Mouse (Mus musculus) hindbrain, embryonic 11.5 days (tissue): ENCODE data around the gene Zfyve1. TPM values are rescaled to one million over a fixed set of nuclear protein-coding genes. Genes with fewer than 3 reads are reported as not detected.

ENCODE experiments used
- ATAC-seq: fragments of 200-750 bp; cut with Nextera tagmentation; 2 replicates; pipeline ENCODE4 v1.8.0; 2017; ENCODE audit warnings: mild to moderate bottlenecking, moderate TSS enrichment, moderate library complexity; ENCODE audit not compliant: low FRiP score
- DNase-seq: peaks from one replicate; pipeline ENCODE4 v3.0.0-alpha.2; 2015; ENCODE audit warnings: low spot score
- H3K27ac ChIP-seq: fragments of 300-500 bp; sonication (generic); 2 replicates; pipeline ENCODE4 v1.5.1; 2014; ENCODE audit warnings: mild to moderate bottlenecking, low read depth, low read length
- H3K27me3 ChIP-seq: fragments of 300-500 bp; sonication (generic); 2 replicates; pipeline ENCODE4 v1.6.1; 2014; ENCODE audit warnings: mild to moderate bottlenecking, low read length, moderate library complexity, mixed read lengths; ENCODE audit not compliant: control insufficient read depth, insufficient read depth
- H3K36me3 ChIP-seq: fragments of 300-500 bp; sonication (generic); 2 replicates; pipeline ENCODE4 v1.6.1; 2014; ENCODE audit warnings: mild to moderate bottlenecking, low read length, moderate library complexity, mixed read lengths; ENCODE audit not compliant: control insufficient read depth, insufficient read depth
- H3K4me1 ChIP-seq: fragments of 300-500 bp; sonication (generic); replicated peaks from 2 replicates; pipeline ENCODE4 v1.6.1; 2014; ENCODE audit warnings: low read length, mixed read lengths; ENCODE audit not compliant: control insufficient read depth, insufficient read depth
- H3K4me2 ChIP-seq: fragments of 300-500 bp; sonication (generic); replicated peaks from 2 replicates; pipeline ENCODE4 v1.6.1; 2014; ENCODE audit warnings: mild to moderate bottlenecking, low read depth, low read length
- H3K4me3 ChIP-seq: fragments of 300-500 bp; sonication (generic); 2 replicates; pipeline ENCODE4 v1.5.1; 2014; ENCODE audit warnings: low read depth, low read length
- H3K9ac ChIP-seq: fragments of 300-500 bp; sonication (generic); 2 replicates; pipeline ENCODE4 v1.6.1; 2014; ENCODE audit warnings: low read depth, low read length
- H3K9me3 ChIP-seq: fragments of 300-500 bp; sonication (generic); 2 replicates; pipeline ENCODE4 v1.6.1; 2016; ENCODE audit warnings: low read length; ENCODE audit not compliant: control insufficient read depth
- WGBS: fragments of 180-500 bp; shearing (Covaris S2); extraction: QIAGEN DNeasy Blood & Tissue Kit; methylation state at CpG from one replicate; pipeline ENCODE4 v1.1.7; 2014; 5-methylcytosine and 5-hydroxymethylcytosine counted together
- polyA plus RNA-seq: library from polyadenylated mRNA; unstranded; fragments of >200 nt; fragmentation: Nextera tagmentation; extraction: Ambion mirVana; gene quantifications from 2 replicates; pipeline ENCODE4 v1.2.1, GENCODE M21; 2014

The Zfyve1 gene
- polyA plus RNA-seq, 1 experiment from 2014 or later: 20.3 TPM

DNA sequence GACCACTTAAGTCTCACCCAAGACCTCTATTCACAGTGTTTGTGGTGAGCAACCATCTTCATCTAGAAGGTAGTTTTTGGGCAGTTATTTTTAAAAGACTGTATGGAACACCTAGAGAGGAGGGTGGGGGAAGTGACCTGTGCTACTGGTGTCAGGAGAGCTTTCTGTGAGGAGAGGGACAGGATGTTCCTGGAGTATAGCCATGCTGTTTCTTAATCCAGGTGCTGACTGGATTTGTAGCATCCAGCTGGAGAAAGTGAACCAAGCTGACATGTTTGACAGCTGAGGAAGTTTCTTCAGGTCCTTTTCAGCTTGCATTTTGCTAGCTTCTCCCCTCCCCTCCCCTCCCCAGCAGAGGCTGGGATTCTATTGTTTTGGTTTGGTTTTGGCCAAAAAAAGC lies 52.2 kb downstream of the Zfyve1 start:
- Histone ChIP-seq H3K36me3 (0 out of 2 replicates have a peak, but pooled peaks cover 3% of the 10 kb centered on the region), H3K27ac (no peak overlapping the region)

GRCm38 (mm10) chr12:83543997-83544396 lies 53.0 kb downstream of the Zfyve1 start:
- ATAC-seq (no peak), DNase-seq (no peak)
- Histone ChIP-seq H3K9me3 (no peaks in the 10 kb centered on the region), H3K27ac (no peak overlapping the region), H3K9ac (no peak overlapping the region), H3K36me3 (0 out of 2 replicates have a peak, but pooled peaks cover 3% of the 10 kb centered on the region), H3K4me1 (no peaks in the 10 kb centered on the region), H3K4me3 (no peak overlapping the region), H3K27me3 (no peaks in the 10 kb centered on the region), H3K4me2 (no peak overlapping the region)
- WGBS: 88% methylated on average over 7 of the region's 7 CpGs

More for the DNA sequence above, 52.2 kb downstream of the Zfyve1 start:
- Histone ChIP-seq H3K9ac (no peak overlapping the region), H3K9me3 (no peaks in the 10 kb centered on the region), H3K4me1 (no peaks in the 10 kb centered on the region), H3K27me3 (no peaks in the 10 kb centered on the region), H3K4me3 (no peak overlapping the region), H3K4me2 (no peak overlapping the region)
- no peak for DNase-seq
- ATAC-seq: no peak

DNA sequence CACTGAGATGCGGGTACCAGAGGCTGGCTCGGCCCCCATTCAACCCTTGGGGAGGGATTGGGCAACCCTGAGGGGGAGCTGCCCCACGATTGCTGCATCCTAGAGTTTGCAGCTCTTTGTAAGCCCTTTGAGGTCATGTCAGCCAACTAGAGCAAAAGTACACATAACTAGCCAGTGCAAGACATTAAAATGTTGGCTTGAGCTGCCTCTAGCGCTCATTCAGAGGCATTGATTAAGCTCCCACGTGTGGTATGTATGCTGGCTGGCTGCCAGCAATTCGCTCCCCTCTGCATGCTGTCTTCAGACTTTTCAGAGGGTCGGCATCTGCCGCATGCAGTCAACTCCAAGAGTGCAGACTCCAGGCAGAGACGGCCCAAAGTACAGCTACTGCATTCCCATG lies 61.0 kb downstream of the Zfyve1 start:
- 68% methylated on average over 9 of the region's 9 CpGs for WGBS
- no peak overlapping the region for H3K27ac ChIP-seq
- no peak overlapping the region for H3K9ac ChIP-seq
- no peaks in the 10 kb centered on the region for H3K9me3 ChIP-seq
- H3K36me3 ChIP-seq: no peaks in the 10 kb centered on the region
- no peak overlapping the region for H3K4me3 ChIP-seq
- ATAC-seq (no peak; the same call in 1 of the 2 replicates), DNase-seq (peak; percentile 30)
- H3K4me2 ChIP-seq: no peak overlapping the region
- H3K27me3 ChIP-seq: no peaks in the 10 kb centered on the region
- no peaks in the 10 kb centered on the region for H3K4me1 ChIP-seq

GRCm38 (mm10) chr12:83535428-83535827 lies 61.6 kb downstream of the Zfyve1 start:
- ATAC-seq: no peak
- no peaks in the 10 kb centered on the region for H3K36me3 ChIP-seq
- H3K4me2 ChIP-seq: no peak overlapping the region

GRCm38 (mm10) chr12:83534190-83534589 lies 62.8 kb downstream of the Zfyve1 start:
- Histone ChIP-seq H3K4me2 (no peak overlapping the region), H3K9ac (no peak overlapping the region), H3K27me3 (no peaks in the 10 kb centered on the region), H3K9me3 (no peaks in the 10 kb centered on the region), H3K36me3 (no peaks in the 10 kb centered on the region), H3K4me1 (no peaks in the 10 kb centered on the region), H3K27ac (no peak overlapping the region), H3K4me3 (no peak overlapping the region)
- ATAC-seq (no peak), DNase-seq (no peak)
- 90% methylated on average over 3 of the region's 3 CpGs for WGBS

More at GRCm38 (mm10) chr12:83535428-83535827, 61.6 kb downstream of the Zfyve1 start:
- DNase-seq: no peak
- H3K4me3 ChIP-seq: no peak overlapping the region
- H3K4me1 ChIP-seq: no peaks in the 10 kb centered on the region
- no peak overlapping the region for H3K27ac ChIP-seq
- WGBS: 86% methylated on average over 11 of the region's 11 CpGs
- H3K9me3 ChIP-seq: no peaks in the 10 kb centered on the region
- H3K27me3 ChIP-seq: no peaks in the 10 kb centered on the region
- no peak overlapping the region for H3K9ac ChIP-seq

GRCm38 (mm10) chr12:83532966-83533365 lies 64.1 kb downstream of the Zfyve1 start:
- 91% methylated on average over 3 of the region's 3 CpGs for WGBS
- Histone ChIP-seq H3K27me3 (no peaks in the 10 kb centered on the region), H3K4me3 (no peak overlapping the region), H3K9me3 (no peaks in the 10 kb centered on the region), H3K27ac (no peak overlapping the region), H3K36me3 (no peaks in the 10 kb centered on the region), H3K4me2 (no peak overlapping the region), H3K9ac (no peak overlapping the region), H3K4me1 (no peaks in the 10 kb centered on the region)
- DNase-seq (no peak), ATAC-seq (no peak)

DNA sequence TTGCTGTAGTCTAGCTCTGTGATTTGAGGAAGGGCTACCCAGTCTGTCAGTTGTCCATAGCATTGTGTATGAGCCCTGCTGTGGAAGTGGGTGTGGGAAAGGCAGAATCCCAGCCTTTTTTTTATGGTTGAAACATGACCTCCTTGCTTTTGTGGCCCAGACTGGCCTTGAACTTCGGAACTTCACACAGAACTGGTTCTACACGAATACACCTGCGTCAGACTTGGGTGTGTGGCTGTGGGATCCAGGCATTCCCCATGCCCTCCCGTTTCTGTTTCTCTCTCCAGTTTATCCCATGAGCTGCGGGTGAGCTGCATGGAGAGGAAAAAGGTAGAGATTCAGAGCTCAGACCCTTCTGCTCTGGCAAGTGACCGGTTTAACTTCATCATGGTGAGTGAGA lies 65.0 kb downstream of the Zfyve1 start:
- 88% methylated on average over 6 of the region's 6 CpGs for WGBS

DNA sequence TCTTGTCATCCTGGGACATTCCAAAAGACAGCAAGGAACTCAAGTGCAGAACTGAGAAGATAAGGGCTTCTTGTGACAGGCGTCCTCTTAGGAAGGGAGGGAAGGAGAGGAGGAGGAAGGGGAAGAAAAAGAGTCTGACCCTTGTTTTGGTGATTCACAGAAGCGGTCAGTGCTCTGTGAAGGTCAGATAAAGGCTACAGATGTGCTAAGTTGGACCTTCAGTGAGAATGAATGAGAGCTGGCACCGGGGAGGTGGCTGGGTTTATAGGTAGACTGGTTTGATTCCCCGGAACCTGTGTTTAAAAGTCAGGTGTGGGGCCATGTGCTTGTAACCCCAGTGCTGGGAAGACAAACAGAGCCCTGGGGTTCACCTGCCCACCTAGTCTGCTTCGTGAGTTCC lies 68.4 kb downstream of the Zfyve1 start:
- 90% methylated on average over 5 of the region's 5 CpGs for whole genome bisulfite sequencing

More for the DNA sequence above, 65.0 kb downstream of the Zfyve1 start:
- ATAC-seq (no peak), DNase-seq (no peak)
- Histone ChIP-seq H3K4me2 (no peak overlapping the region), H3K4me3 (no peak overlapping the region), H3K9ac (no peak overlapping the region), H3K4me1 (no peaks in the 10 kb centered on the region), H3K27me3 (no peaks in the 10 kb centered on the region), H3K27ac (no peak overlapping the region), H3K36me3 (no peaks in the 10 kb centered on the region), H3K9me3 (no peaks in the 10 kb centered on the region)

GRCm38 (mm10) chr12:83527816-83528215 lies 69.2 kb downstream of the Zfyve1 start:
- H3K27ac ChIP-seq: no peak overlapping the region
- H3K4me1 ChIP-seq: no peaks in the 10 kb centered on the region
- WGBS: 61% methylated on average over 6 of the region's 6 CpGs
- ATAC-seq (no peak), DNase-seq (no peak)
- H3K4me3 ChIP-seq: no peak overlapping the region
- H3K4me2 ChIP-seq: no peak overlapping the region
- no peaks in the 10 kb centered on the region for H3K27me3 ChIP-seq
- no peak overlapping the region for H3K9ac ChIP-seq
- H3K9me3 ChIP-seq: no peaks in the 10 kb centered on the region
- no peaks in the 10 kb centered on the region for H3K36me3 ChIP-seq

More for the DNA sequence above, 68.4 kb downstream of the Zfyve1 start:
- Histone ChIP-seq H3K9ac (no peak overlapping the region), H3K4me1 (no peaks in the 10 kb centered on the region), H3K4me3 (no peak overlapping the region), H3K9me3 (no peaks in the 10 kb centered on the region), H3K27me3 (no peaks in the 10 kb centered on the region), H3K36me3 (no peaks in the 10 kb centered on the region), H3K4me2 (no peak overlapping the region), H3K27ac (no peak overlapping the region)
- DNase-seq: no peak
- ATAC-seq: no peak
